Mouse (Mus musculus): ENCODE data around the gene Fndc1. TPM values are rescaled to one million over a fixed set of nuclear protein-coding genes. Genes with fewer than 3 reads are reported as not detected.

Gene Fndc1
- polyA plus RNA-seq, 2 experiments from 2014 or later, result 0.13 TPM; not detected in 1

- ATAC-seq, result no peak
Observed at GRCm38 (mm10) chr17:7816602-7817001, 10.5 kb downstream of the Fndc1 start.

GRCm38 (mm10) chr17:7814433-7814832, 12.7 kb downstream of the Fndc1 start:
- no peak for ATAC-seq

DNA sequence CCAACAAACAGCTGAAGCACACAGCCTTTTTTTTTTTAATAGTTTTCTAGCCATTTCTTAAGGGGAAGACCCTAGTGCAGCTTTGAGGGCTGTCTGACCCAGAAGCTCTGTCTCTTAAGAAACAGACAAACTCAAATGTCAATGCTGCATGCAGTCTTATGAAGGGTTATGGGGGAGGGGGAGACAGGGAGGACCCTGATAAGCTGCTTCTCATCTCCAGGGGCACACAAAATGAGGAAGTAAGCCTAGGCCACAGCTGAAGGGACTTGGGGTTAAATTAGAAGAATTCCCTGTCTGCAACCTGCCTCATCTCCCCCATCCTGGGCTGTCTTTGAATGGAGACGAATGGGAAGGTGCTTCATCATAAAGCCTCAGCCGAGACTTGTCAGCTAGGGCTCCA, 19.1 kb downstream of the Fndc1 start:
- ATAC-seq, result no peak

GRCm38 (mm10) chr17:7805105-7805504, 22.0 kb downstream of the Fndc1 start:
- no peak for ATAC-seq

DNA sequence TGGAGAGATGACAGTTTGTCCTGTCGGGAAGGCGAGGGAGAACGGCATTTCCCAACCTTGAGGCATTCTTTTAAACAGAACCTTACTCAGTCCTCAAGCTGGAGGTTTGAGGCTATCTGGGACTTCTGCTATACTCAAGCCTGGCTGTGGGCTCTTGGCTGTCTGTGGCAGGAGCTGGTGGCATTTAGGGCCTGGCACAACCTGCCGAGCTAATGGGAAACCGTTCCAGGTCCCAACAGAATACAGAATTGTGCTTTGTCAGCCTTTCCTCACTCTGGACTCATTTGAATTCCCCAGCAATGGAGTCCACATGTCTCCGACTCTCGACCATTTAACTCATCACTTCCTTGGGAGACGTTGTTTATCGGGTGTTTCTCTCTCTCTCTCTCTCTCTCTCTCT, 24.6 kb downstream of the Fndc1 start:
- ATAC-seq, result no peak

DNA sequence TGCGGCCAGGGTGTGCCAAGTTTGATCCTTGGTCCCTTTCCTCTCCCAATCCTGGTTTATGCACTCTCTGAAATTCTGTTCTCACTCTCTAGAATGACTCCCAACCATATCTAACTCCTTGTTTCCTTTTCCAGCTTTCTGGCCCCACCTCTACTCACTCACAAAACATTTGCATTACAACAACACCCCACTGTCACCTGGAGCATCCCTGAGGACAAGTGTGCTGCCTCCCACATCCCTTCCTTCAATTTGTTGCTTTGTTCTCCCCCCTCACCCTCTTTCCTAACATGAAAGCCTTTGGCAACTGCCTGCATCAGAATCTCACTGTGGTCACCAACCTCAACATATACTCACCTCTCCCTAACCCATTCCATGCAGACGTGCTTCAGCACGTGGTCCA, 27.2 kb downstream of the Fndc1 start:
- ATAC-seq, result no peak

- no peak for ATAC-seq
Observed at GRCm38 (mm10) chr17:7795584-7795983, 31.5 kb downstream of the Fndc1 start.

DNA sequence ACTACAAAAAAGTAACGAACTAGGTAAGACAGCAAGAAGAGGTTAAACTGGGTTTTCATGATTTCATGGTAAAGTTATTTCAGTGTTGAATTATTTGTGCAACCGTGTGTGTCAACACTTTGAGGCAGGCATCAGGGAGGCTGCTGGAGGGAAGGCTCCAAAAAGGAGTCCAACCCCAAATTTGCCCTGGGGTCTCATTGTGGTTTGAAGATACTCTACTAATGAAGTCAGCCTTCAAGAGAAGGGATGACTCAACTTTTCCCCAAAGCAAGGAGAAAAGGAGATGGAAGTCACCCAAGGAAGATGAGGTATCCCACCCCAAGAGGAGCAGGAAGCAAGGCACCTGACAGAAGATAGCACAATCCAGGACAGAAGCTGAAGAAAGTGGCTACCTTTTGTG, 31.9 kb downstream of the Fndc1 start:
- ATAC-seq, result no peak

- ATAC-seq, result no peak
Observed at GRCm38 (mm10) chr17:7794093-7794492, 33.0 kb downstream of the Fndc1 start.

- ATAC-seq, result no peak
Observed at GRCm38 (mm10) chr17:7790512-7790911, 36.6 kb downstream of the Fndc1 start.

DNA sequence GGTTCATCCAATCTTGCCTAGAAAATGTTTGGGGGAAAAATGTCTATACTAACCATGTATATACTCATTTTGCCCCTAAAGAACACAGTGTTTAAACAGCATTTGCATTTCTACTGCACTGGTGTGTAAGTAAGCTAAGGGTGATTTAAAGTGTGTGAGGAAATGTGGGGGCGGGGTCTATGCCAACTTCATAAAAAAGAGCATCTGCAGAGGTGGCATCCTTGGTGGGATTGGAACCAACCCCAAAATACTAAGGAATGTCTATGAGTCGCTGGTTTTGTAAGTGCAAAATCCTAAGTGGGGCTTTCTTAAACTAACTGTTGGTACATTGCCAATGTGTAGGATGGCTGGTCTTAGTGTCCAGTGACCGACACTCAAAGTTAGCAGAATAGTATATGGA, 53.0 kb downstream of the Fndc1 start:
- ATAC-seq, result no peak

GRCm38 (mm10) chr17:7759786-7760185, 67.3 kb downstream of the Fndc1 start:
- no peak for ATAC-seq

GRCm38 (mm10) chr17:7755001-7755400, 72.1 kb downstream of the Fndc1 start:
- no peak for ATAC-seq

DNA sequence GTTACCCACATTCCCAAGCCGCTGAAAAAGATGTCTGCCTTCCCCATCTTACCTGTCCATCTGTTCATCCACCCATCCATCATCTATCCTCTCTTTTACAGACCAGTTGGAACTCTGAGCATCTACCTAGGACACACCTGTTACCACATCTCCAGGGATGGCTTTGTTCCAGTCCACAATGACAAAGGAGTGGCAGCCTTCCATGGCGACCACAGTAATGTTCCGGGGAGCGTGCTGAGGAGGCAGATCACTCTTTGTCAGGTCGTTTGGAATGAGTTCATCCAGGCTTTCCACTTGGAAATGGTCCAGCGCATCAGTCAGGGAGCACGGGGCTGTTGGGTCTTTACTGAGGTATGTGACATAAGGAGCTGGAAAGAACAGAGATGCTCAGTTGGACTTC, 73.7 kb downstream of the Fndc1 start:
- no peak for ATAC-seq

- ATAC-seq, result no peak
Observed at GRCm38 (mm10) chr17:7749051-7749815, 77.9 kb downstream of the Fndc1 start.

DNA sequence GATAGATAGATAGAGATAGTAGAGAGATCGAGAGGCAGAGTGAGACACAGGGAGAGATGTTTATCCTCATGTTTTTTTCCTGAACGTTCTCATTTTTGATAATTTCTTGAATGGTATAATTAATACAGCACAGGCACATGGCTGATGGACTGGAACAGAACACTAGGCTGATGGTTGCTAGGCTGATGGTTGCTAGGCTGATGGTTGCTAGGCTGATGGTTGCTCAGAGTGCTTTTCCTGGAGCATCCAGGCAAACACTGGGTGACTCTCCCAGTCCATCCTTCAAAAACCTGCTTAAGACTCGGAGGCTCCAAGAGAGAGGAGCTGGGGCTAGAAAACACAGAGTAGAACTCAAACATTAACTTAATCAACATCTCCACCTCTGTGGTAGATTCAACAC, 80.3 kb downstream of the Fndc1 start:
- no peak for ATAC-seq

GRCm38 (mm10) chr17:7744976-7745375, 82.1 kb downstream of the Fndc1 start:
- ATAC-seq, result no peak

GRCm38 (mm10) chr17:7740988-7741387, 86.1 kb downstream of the Fndc1 start:
- ATAC-seq, result no peak

- ATAC-seq, result no peak
Observed at GRCm38 (mm10) chr17:7722991-7723390, 104.1 kb downstream of the Fndc1 start.

GRCm38 (mm10) chr17:7718886-7719285, 108.2 kb downstream of the Fndc1 start:
- no peak for ATAC-seq

DNA sequence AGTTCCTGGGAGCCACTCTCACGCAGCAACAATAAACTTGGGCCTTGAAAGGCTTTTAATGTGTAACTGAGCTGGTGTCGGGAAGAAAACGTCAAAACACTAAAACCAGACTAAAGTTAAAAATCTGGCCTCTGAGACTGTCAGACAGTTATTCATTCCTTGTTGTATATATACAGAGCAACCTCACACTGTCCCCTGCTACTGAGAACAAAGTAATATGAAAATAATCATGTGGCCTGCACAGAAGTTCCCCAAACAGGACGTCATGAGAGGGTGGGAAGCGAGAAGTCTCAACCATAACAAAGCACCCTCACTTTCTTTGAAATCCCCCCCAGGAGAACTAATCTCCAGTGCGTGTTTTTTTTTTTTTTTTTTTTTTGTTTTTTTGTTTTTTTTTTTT, 109.2 kb downstream of the Fndc1 start:
- no peak for ATAC-seq

DNA sequence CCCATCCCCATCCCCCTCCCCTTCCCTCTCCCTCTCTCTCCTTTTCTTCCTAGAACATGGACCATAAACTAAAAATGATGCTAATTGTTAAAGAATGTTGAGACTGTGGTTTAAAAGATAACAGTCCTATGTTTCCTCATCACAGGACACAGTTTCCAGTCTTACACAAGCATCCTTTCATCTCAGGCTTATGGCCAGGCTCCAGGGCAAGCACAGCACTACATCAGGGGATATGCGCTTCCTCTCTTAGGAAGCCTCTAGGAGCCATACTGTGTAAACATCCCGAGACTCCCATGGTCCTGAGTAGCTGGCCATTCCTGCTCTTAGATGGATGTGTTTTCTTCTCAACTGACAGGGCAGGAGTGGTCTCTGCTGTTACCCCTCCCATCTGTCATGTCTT, 114.1 kb downstream of the Fndc1 start:
- no peak for ATAC-seq

GRCm38 (mm10) chr17:7707073-7707472, 120.0 kb downstream of the Fndc1 start:
- no peak for ATAC-seq

- ATAC-seq, result no peak
Observed at GRCm38 (mm10) chr17:7690271-7690670, 136.8 kb downstream of the Fndc1 start.
